Mouse (Mus musculus) midbrain, embryonic 15.5 days (tissue): ENCODE measurements around the gene Gm28510. TPM values are rescaled to one million over a fixed set of nuclear protein-coding genes. Genes with fewer than 3 reads are reported as not detected.
"Not testable (repeated sequence)": the region's sequence is repeated elsewhere in the genome, so short reads cannot be mapped to it uniquely, and the experiment has no call there.

Source experiments
- ATAC-seq: fragments of 200-750 bp; cut with Nextera tagmentation; replicated peaks from 2 replicates; pipeline ENCODE4 v1.8.0; 2017; ENCODE audit warnings: moderate TSS enrichment
- H3K27ac ChIP-seq: fragments of 300-500 bp; sonication (generic); 2 replicates; pipeline ENCODE4 v1.5.1; 2015; ENCODE audit warnings: mild to moderate bottlenecking, inconsistent platforms
- H3K27me3 ChIP-seq: fragments of 300-500 bp; sonication (generic); replicated peaks from 2 replicates; pipeline ENCODE4 v1.6.1; 2015; ENCODE audit warnings: inconsistent platforms
- H3K36me3 ChIP-seq: fragments of 300-500 bp; sonication (generic); replicated peaks from 2 replicates; pipeline ENCODE4 v1.6.1; 2015; ENCODE audit warnings: inconsistent platforms
- H3K4me1 ChIP-seq: fragments of 300-500 bp; sonication (generic); 2 replicates; pipeline ENCODE4 v1.6.1; 2015; ENCODE audit warnings: inconsistent platforms
- H3K4me2 ChIP-seq: fragments of 300-500 bp; sonication (generic); 2 replicates; pipeline ENCODE4 v1.6.1; 2015; ENCODE audit warnings: inconsistent platforms, mild to moderate bottlenecking, moderate library complexity
- H3K4me3 ChIP-seq: fragments of 300-500 bp; sonication (generic); 2 replicates; pipeline ENCODE4 v1.5.1; 2015; ENCODE audit warnings: mild to moderate bottlenecking, inconsistent platforms
- H3K9ac ChIP-seq: fragments of 300-500 bp; sonication (generic); 2 replicates; pipeline ENCODE4 v1.6.1; 2015; ENCODE audit warnings: mild to moderate bottlenecking, inconsistent platforms
- H3K9me3 ChIP-seq: fragments of 300-500 bp; sonication (generic); 2 replicates; pipeline ENCODE4 v1.6.1; 2016; ENCODE audit warnings: inconsistent platforms
- WGBS: fragments of 180-500 bp; shearing (Covaris S2); methylation state at CpG from one replicate; pipeline ENCODE4 v1.1.7; 2015; ENCODE audit warnings: mixed read lengths; 5-methylcytosine and 5-hydroxymethylcytosine counted together
- polyA plus RNA-seq: library from polyadenylated mRNA; unstranded; fragments of >200 nt; fragmentation: Nextera tagmentation; extraction: Ambion mirVana; gene quantifications from 2 replicates; pipeline ENCODE4 v1.2.1, GENCODE M21; 2015

The Gm28510 gene
- not detected in 2 replicates for polyA plus RNA-seq

DNA sequence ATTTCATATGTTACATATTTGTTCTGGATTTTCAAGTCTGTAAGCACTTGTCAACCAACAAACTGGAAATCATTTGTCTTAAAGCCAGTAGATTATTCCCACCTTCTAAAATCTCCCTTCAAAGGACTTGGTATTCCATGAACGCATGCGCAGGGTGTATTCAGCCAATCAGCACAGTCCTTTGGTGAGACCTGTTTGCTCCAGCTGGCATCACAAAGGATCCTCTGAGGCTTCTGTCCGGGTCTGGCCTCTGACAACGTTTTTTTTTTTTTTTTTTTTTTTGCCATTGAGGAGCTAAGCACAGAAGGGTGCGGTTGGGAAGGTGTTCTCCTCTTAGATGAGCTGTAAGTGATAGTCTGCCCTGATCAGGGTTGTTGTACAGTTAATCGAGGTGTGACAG, at the start of gene Gm28510:
Gene Gm28510, plus strand, starts transcription at position 301 of the 400 bp plus-strand sequence.
- not testable (repeated sequence) for H3K4me3 ChIP-seq
- no CpG with 5 or more reads among the region's 6 CpGs for WGBS

More for the DNA sequence above, at the start of gene Gm28510:
- H3K9me3 ChIP-seq, H3K4me2 ChIP-seq, H3K4me1 ChIP-seq, ATAC-seq, H3K27me3 ChIP-seq, H3K36me3 ChIP-seq, H3K9ac ChIP-seq, H3K27ac ChIP-seq: not testable (repeated sequence)

Other genes starting within 250 kb of the Gm28510 start
- not detected in 2 replicates for gene Gm20834, start 88.1 kb upstream of the Gm28510 start, polyA plus RNA-seq
- not detected in 2 replicates for gene Gm20737, start 123.3 kb downstream of the Gm28510 start, polyA plus RNA-seq
- not detected in 2 replicates for gene Gm21775, start 140.7 kb downstream of the Gm28510 start, polyA plus RNA-seq
- gene Gm21900, start 203.6 kb downstream of the Gm28510 start, polyA plus RNA-seq = not detected in 2 replicates